Mouse (Mus musculus) cerebellum, adult 2 months (tissue): ENCODE measurements around the gene Map3k9.

ENCODE experiments used
- CTCF ChIP-seq: fragments of 200-500 bp; IDR thresholded peaks from 2 replicates; pipeline ENCODE4 v1.5.1; 2011; ENCODE audit warnings: low read depth, mild to moderate bottlenecking, control low read depth, low read length, moderate library complexity, borderline replicate concordance; ENCODE audit not compliant: insufficient read depth
- POLR2A ChIP-seq: fragments of 200-500 bp; IDR thresholded peaks from 2 replicates; pipeline ENCODE4 v1.6.1; 2011; ENCODE audit warnings: low read length, control low read depth, borderline replicate concordance; ENCODE audit not compliant: insufficient read depth

DNA sequence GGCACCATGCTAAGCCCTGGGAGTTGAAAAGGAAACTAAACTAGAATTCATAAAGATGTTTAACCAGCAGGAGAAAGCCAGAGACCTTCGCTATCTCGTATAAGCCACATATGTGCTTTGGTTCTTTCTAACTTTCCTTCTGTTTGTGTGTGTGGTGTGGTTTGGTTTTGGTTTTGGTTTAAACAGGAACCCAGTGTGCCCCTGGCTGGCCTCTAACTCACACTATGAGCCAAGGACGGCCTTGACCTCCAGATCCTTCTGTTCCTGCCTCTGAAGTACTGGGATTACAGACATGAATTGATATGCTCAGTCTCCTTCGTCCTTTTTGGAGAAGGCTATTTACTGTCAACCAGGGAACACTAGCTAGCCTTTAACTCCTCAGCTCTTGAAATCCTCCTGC lies 29.9 kb downstream of the Map3k9 start:
- TF ChIP-seq CTCF: no peak
- no peak for TF ChIP-seq POLR2A
